Mouse (Mus musculus) thymus, adult 2 months (tissue): ENCODE data around the gene Suox.

Experiments used
- CTCF ChIP-seq: fragments of 200-500 bp; IDR thresholded peaks from 2 replicates; pipeline ENCODE4 v1.5.1; 2012; ENCODE audit warnings: mild to moderate bottlenecking, control low read depth, low read length, moderate library complexity, borderline replicate concordance; ENCODE audit not compliant: control insufficient read depth, poor library complexity, insufficient read depth; ENCODE audit errors: extremely low read depth
- POLR2A ChIP-seq: fragments of 200-500 bp; IDR thresholded peaks from 2 replicates; pipeline ENCODE4 v1.6.1; 2012; ENCODE audit warnings: mild to moderate bottlenecking, low read length, control low read depth, moderate library complexity; ENCODE audit not compliant: control insufficient read depth, poor library complexity, insufficient read depth; ENCODE audit errors: extremely low read depth

DNA sequence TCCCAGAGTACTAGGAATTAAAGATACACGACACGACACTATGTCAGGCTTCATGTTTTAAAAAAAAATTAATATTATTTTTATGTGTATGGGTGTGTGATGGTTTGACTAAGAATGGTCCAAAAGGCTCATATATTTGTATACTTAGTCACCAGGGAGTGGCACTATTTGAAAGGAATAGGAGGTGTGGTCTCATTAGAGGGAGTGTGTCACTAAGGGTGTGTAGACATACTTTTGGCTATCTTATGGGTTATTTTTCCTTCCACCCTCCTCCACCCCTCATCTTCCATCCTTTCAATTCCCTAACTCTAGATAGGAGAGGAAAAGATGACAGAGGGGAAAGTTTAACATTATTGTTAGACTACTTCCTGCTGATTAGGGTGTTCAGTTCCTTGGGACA is 8.1 kb downstream of the Suox start:
- TF ChIP-seq CTCF = no peak
- TF ChIP-seq POLR2A = no peak
